Mouse (Mus musculus) bone marrow, adult 2 months (tissue): ENCODE data around the gene Prss35.

Experiments
- CTCF ChIP-seq: fragments of 200-500 bp; IDR thresholded peaks from 2 replicates; pipeline ENCODE4 v1.5.1; 2011; ENCODE audit warnings: low read length, control low read depth; ENCODE audit not compliant: control insufficient read depth, insufficient read depth
- POLR2A ChIP-seq: fragments of 200-500 bp; IDR thresholded peaks from 2 replicates; pipeline ENCODE4 v1.6.1; 2011; ENCODE audit warnings: low read depth, mild to moderate bottlenecking, control low read depth, low read length, borderline replicate concordance; ENCODE audit not compliant: control insufficient read depth

GRCm38 (mm10) chr9:86781426-86781825 is 38.0 kb downstream of the Prss35 start:
- TF ChIP-seq CTCF (no peak), POLR2A (no peak)
